Mouse (Mus musculus) kidney, embryonic 14.5 days (tissue): ENCODE data around the gene Olfr1061. TPM values are rescaled to one million over a fixed set of nuclear protein-coding genes. Genes with fewer than 3 reads are reported as not detected.
"Not testable (repeated sequence)": the region's sequence is repeated elsewhere in the genome, so short reads cannot be mapped to it uniquely, and the experiment has no call there.

Source experiments
- ATAC-seq: fragments of 200-750 bp; cut with Nextera tagmentation; 2 replicates; pipeline ENCODE4 v1.8.0; 2017; ENCODE audit warnings: moderate number of reproducible peaks, mild to moderate bottlenecking, moderate TSS enrichment, moderate library complexity; ENCODE audit not compliant: low FRiP score, low TSS enrichment
- H3K27ac ChIP-seq: fragments of 300-500 bp; sonication (generic); 2 replicates; pipeline ENCODE4 v1.5.1; 2014; ENCODE audit warnings: low read depth, mild to moderate bottlenecking, low read length, moderate library complexity, mixed read lengths
- H3K27me3 ChIP-seq: fragments of 300-500 bp; sonication (generic); 2 replicates; pipeline ENCODE4 v1.6.1; 2014; ENCODE audit warnings: mild to moderate bottlenecking, low read length; ENCODE audit not compliant: control insufficient read depth, insufficient read depth
- H3K36me3 ChIP-seq: fragments of 300-500 bp; sonication (generic); 2 replicates; pipeline ENCODE4 v1.6.1; 2014; ENCODE audit warnings: low read length, mixed read lengths; ENCODE audit not compliant: control insufficient read depth, insufficient read depth
- H3K4me1 ChIP-seq: fragments of 300-500 bp; sonication (generic); 2 replicates; pipeline ENCODE4 v1.6.1; 2014; ENCODE audit warnings: low read length, mixed read lengths; ENCODE audit not compliant: control insufficient read depth, insufficient read depth
- H3K4me2 ChIP-seq: fragments of 300-500 bp; sonication (generic); replicated peaks from 2 replicates; pipeline ENCODE4 v1.6.1; 2014; ENCODE audit warnings: low read depth, mild to moderate bottlenecking, low read length
- H3K4me3 ChIP-seq: fragments of 300-500 bp; sonication (generic); 2 replicates; pipeline ENCODE4 v1.5.1; 2014; ENCODE audit warnings: mild to moderate bottlenecking, low read length
- H3K9ac ChIP-seq: fragments of 300-500 bp; sonication (generic); 2 replicates; pipeline ENCODE4 v1.6.1; 2014; ENCODE audit warnings: low read depth, mild to moderate bottlenecking, low read length, moderate library complexity
- H3K9me3 ChIP-seq: fragments of 300-500 bp; sonication (generic); 2 replicates; pipeline ENCODE4 v1.6.1; 2016; ENCODE audit warnings: low read length; ENCODE audit not compliant: control insufficient read depth
- WGBS: fragments of 180-500 bp; shearing (Covaris S2); extraction: QIAGEN DNeasy Blood & Tissue Kit; methylation state at CpG from one replicate; pipeline ENCODE4 v1.1.7; 2014; 5-methylcytosine and 5-hydroxymethylcytosine counted together
- polyA plus RNA-seq: library from polyadenylated mRNA; unstranded; fragments of >200 nt; fragmentation: Nextera tagmentation; extraction: Ambion mirVana; gene quantifications from 2 replicates; pipeline ENCODE4 v1.2.1, GENCODE M21; 2014

The Olfr1061 gene
- polyA plus RNA-seq: not detected in 2 replicates

DNA sequence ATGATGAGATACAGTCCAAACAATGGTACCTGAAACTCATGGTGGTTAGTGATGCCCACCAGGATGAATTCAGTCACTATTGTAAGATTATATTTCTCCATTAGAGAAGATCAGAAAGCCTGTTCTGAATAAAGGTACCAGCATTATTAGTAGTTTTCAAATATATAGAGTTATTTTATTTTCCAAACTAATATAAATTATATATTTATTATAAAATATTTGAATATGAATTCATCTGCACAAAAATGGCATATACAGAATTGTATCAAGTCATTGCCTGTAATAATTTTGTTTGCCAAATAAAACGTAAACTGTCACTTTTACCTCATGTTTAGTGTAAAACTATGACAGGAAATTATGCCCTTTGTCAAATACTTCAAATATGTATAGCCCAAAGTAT lies at the start of gene Olfr1061:
TSS of gene Olfr1061 (minus strand) at position 101 of the 400 bp plus-strand sequence.
- no peaks in the 10 kb centered on the region for H3K36me3 ChIP-seq
- H3K27me3 ChIP-seq: no peaks in the 10 kb centered on the region
- no peak within 1 kb of the TSS for H3K27ac ChIP-seq
- H3K9ac ChIP-seq: no peak within 1 kb of the TSS
- H3K9me3 ChIP-seq: no peaks in the 10 kb centered on the region
- no peak within 1 kb of the TSS for H3K4me3 ChIP-seq
- WGBS: 86% methylated on average over 1 of the region's 1 CpGs
- no peak within 1 kb of the TSS for H3K4me2 ChIP-seq
- no peaks in the 10 kb centered on the region for H3K4me1 ChIP-seq
- ATAC-seq: no peak

DNA sequence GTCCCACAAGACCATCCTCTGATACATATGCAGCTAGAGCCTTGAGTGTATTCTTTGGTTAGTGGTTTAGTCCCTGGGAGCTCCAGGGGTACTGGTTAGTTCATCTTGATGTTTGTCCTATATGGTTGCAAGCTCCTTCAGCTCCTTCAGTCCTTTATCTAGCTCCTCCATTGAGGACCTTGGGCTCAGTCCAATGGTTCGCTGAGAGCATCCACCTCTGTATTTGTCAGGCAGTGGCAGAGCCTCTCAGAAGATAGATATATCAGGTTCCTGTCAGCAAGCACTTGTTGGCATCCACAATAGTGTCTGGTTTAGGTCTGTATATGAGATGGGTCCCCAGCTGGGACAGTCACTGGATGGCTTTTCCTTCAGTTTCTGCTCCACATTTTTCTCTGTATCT lies 46.6 kb upstream of the Olfr1061 start:
- Histone ChIP-seq H3K4me3 (no peak overlapping the region), H3K27ac (no peak overlapping the region), H3K4me2 (no peak overlapping the region), H3K36me3 (no peaks in the 10 kb centered on the region), H3K9me3 (no peaks in the 10 kb centered on the region), H3K4me1 (no peaks in the 10 kb centered on the region), H3K27me3 (no peaks in the 10 kb centered on the region), H3K9ac (no peak overlapping the region)
- WGBS: 86% methylated on average over 1 of the region's 1 CpGs
- ATAC-seq: no peak

GRCm38 (mm10) chr2:86456169-86456568 lies 42.3 kb upstream of the Olfr1061 start, which contains the start of gene Olfr1066:
Gene Olfr1066 (minus strand): TSS chr2:86456269.
- H3K9me3 ChIP-seq: no peaks in the 10 kb centered on the region
- H3K36me3 ChIP-seq: no peaks in the 10 kb centered on the region
- H3K4me3 ChIP-seq: no peak within 1 kb of the TSS
- H3K4me2 ChIP-seq: no peak within 1 kb of the TSS
- WGBS: 94% methylated on average over 1 of the region's 1 CpGs
- H3K4me1 ChIP-seq: no peaks in the 10 kb centered on the region
- ATAC-seq: no peak
- no peak within 1 kb of the TSS for H3K9ac ChIP-seq
- no peak within 1 kb of the TSS for H3K27ac ChIP-seq
- no peaks in the 10 kb centered on the region for H3K27me3 ChIP-seq

DNA sequence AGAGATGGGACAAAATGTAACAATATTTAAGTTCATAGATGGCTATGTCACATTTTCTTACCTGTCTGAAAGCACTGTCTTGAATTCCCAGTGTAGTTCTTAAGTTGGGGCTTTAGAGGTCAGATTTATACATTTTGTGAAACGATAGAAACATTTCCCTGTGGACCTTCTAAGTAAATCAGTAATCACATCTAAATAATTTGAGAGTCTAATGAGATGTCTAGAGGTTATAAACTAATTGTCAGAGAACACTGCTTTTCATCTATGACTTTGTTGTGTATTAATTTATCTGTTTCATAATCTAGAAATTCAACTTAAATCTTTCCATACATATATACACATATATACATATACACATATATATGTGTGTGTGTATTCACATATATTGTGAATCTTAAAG lies 36.6 kb upstream of the Olfr1061 start, which contains the start of gene Olfr1065:
TSS of gene Olfr1065 (minus strand) at position 101 of the 400 bp plus-strand sequence.
- H3K4me1 ChIP-seq, H3K27ac ChIP-seq, H3K4me3 ChIP-seq, H3K27me3 ChIP-seq, H3K36me3 ChIP-seq, H3K9me3 ChIP-seq, ATAC-seq, H3K4me2 ChIP-seq, H3K9ac ChIP-seq: not testable (repeated sequence)
- no CpG with 5 or more reads among the region's 1 CpGs for WGBS

GRCm38 (mm10) chr2:86442101-86442500 lies 28.3 kb upstream of the Olfr1061 start:
- ATAC-seq, H3K4me1 ChIP-seq, H3K4me3 ChIP-seq, H3K9ac ChIP-seq, H3K4me2 ChIP-seq, H3K9me3 ChIP-seq, H3K27ac ChIP-seq, H3K27me3 ChIP-seq, H3K36me3 ChIP-seq: not testable (repeated sequence)
- 80% methylated on average over 1 of the region's 1 CpGs for WGBS

- not testable (repeated sequence) for H3K4me3 ChIP-seq, H3K9me3 ChIP-seq, H3K27me3 ChIP-seq, ATAC-seq, H3K36me3 ChIP-seq, H3K27ac ChIP-seq, H3K4me1 ChIP-seq, H3K4me2 ChIP-seq, H3K9ac ChIP-seq
- WGBS: 89% methylated on average over 8 of the region's 8 CpGs
Measured at GRCm38 (mm10) chr2:86428511-86428910, 14.7 kb upstream of the Olfr1061 start.

DNA sequence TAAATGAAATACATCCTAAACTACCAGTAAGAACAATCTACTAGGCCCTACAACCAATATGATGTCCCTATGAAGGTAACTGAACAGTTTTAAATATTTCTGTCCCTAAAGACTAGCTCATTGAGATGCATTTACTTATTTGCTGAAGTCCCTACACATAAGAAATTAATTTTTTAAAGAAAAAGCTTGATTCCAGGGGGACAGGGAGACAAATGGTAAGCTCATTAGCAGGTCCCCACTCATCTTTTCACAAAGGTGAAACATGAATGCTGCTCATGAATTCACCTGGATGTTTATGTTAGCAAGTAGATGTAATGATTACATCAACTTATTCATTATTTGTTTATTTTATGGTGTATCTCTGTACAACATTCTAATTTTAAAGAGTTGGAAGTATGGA lies 12.8 kb upstream of the Olfr1061 start, which contains the start of gene Olfr1062:
TSS of gene Olfr1062 (minus strand) at position 101 of the 400 bp plus-strand sequence.
- ATAC-seq, H3K9me3 ChIP-seq: not testable (repeated sequence)

GRCm38 (mm10) chr2:86395114-86395513 lies 18.7 kb downstream of the Olfr1061 start:
- Histone ChIP-seq H3K4me2 (no peak overlapping the region), H3K4me3 (no peak overlapping the region), H3K4me1 (no peaks in the 10 kb centered on the region), H3K36me3 (no peaks in the 10 kb centered on the region), H3K27ac (no peak overlapping the region), H3K9me3 (no peaks in the 10 kb centered on the region), H3K27me3 (no peaks in the 10 kb centered on the region), H3K9ac (no peak overlapping the region)
- WGBS: 92% methylated on average over 2 of the region's 2 CpGs
- no peak for ATAC-seq

More for the DNA sequence above, 12.8 kb upstream of the Olfr1061 start, which contains the start of gene Olfr1062:
- H3K4me2 ChIP-seq, H3K27ac ChIP-seq, H3K27me3 ChIP-seq, H3K4me1 ChIP-seq, H3K9ac ChIP-seq, H3K36me3 ChIP-seq, H3K4me3 ChIP-seq: not testable (repeated sequence)

DNA sequence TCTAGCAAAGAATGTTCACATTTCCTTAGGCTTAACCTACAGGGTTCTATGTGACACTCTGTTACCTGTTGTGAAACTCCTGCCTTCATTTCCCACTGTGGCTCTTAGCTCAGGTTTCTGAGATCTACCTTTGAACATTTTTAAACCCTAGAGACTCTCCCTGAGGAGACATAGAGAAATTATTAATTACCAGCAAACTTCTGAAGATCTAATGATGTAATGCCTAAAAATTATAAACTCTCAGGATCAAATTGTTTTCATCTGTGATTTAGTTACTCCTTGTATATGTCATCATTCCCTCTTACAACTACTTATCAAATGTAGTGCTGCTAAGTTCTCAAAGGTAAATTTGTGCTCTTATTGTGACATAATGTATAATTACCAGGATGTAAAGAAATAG lies 25.4 kb downstream of the Olfr1061 start, which contains the start of gene Olfr1058:
TSS of gene Olfr1058 (minus strand) at position 101 of the 400 bp plus-strand sequence.
- not testable (repeated sequence) for H3K4me3 ChIP-seq, ATAC-seq, H3K27me3 ChIP-seq, H3K9me3 ChIP-seq, H3K4me2 ChIP-seq, H3K27ac ChIP-seq, H3K9ac ChIP-seq, H3K36me3 ChIP-seq, H3K4me1 ChIP-seq
